Mouse (Mus musculus) CD4-positive, CD25-positive, alpha-beta regulatory T cell, adult 2 months (primary cell): ENCODE results near the gene Aatk.

Experiments used
- DNase-seq: peaks from one replicate; pipeline ENCODE4 v3.0.0-alpha.2; 2012; ENCODE audit warnings: low read depth, low spot score

Gene Aatk

DNA sequence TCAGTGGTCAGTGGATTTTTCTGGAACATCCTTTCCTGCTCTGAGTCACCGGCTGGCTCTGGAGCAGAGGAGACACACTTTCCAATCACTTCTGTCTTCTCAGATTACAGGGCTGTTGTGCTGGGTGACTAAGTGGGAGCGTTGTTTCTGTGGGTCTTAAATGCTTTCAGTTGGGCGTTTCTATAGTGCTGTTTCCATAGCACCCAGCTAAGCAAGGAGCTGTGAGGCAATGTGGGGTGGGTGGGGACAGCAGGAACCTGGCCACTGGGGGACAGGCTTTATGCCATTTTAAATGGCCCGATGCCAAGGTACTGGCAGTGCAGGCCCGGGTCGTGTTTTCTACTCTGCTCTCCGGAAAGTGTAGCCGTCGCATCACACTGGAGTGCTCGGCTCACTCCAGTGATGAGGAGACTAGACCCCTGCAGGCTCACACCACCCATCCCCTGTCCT lies 57.8 kb downstream of the Aatk start:
- no peak for DNase-seq

- no peak for DNase-seq
Observed at GRCm38 (mm10) chr11:119988391-119988790, 58.6 kb downstream of the Aatk start.

GRCm38 (mm10) chr11:119987876-119988275 lies 59.1 kb downstream of the Aatk start:
- no peak for DNase-seq

DNA sequence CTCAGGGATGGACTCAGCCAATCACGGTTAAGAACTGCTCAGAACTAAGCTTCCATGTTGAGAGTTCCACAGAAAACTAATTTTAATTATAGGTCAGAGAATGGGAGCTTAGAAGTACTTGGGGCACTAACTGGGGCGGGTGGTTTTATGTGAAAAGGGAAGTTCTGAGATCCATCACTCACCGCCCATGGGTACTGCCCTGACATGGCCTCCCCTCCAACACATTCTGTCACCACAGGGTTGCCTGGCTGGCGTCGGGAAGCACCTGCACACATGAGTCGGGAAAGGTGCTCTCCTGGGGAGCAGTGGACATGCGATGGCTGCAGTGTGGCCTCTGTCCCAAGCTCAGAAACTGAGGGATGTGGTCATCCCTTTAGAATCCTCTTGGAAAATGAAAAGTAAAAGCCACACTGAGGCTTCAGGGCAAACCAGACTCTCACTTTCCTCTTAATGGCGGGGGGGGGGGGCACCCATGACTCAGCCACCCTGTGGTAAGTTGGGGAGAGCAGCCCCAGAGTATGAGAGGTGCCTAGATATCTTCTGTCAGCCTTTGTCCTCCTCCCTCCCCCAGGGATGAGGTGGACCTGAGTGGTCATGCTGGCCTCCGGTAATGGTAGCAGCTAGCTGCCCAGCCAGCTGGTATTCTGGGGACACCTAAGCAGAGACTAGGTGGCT lies 60.1 kb downstream of the Aatk start:
- no peak for DNase-seq

GRCm38 (mm10) chr11:119983151-119983550 lies 63.8 kb downstream of the Aatk start:
- no peak for DNase-seq

- DNase-seq, result no peak
Observed at GRCm38 (mm10) chr11:119982236-119982635, 64.7 kb downstream of the Aatk start.

DNA sequence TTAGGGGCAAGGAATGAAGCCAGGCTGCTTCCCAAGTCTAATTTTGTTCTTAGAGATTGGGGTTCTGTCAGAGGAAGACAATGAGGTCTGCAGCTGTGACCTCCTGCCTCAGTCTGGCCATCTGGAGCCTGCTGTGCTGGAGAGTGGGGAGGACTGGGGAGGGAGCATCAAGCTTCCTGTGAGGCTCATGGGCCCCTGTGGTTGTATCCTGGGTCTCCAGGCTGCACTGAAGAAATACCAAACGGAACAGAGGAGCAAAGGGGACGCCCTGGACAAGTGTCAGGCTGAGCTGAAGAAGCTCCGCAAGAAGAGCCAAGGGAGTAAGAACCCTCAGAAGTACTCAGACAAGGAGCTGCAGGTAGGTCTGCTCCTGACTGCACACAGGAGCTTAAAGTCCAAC lies 65.2 kb downstream of the Aatk start:
- DNase-seq, result no peak

DNA sequence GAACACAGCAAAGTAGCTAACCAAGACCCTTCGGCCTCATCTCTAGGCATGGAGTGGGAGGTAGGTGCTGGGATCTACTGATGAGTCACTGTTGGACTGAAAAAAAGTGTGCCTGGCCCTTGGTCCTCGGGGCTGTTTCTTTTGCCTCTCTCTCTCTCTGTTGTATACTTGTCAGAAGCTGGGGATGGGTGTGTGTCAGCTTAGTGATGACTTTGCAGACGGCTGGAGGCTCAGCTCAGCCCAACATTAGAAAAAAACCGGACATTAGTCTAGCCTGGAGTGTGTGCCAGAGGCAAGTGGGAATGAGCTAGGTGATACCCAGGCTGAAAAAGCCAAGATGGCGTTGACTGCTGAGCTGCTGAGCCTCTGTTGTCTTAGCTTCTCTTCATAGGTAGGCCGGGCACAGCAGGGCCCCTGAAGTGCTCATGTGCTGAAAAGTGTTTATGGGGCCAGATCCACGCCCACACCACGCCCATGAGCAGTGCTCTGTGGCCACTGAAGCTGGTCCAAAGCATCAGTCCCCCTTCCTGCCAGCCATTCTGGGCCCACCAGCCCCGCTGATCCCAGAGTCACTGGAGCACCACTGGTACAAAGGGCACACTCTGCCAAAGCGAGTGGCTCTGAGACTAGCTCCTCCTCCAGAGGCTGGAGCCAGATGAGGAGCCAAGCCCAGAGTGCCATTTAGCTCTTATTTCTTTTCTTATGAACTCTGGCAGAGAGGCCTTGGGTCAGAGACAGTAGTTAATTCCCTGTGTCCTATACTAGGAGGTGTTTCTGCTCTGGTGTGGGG lies 67.2 kb downstream of the Aatk start:
- DNase-seq, result no peak

- no peak for DNase-seq
Observed at GRCm38 (mm10) chr11:119978701-119979100, 68.3 kb downstream of the Aatk start.

DNA sequence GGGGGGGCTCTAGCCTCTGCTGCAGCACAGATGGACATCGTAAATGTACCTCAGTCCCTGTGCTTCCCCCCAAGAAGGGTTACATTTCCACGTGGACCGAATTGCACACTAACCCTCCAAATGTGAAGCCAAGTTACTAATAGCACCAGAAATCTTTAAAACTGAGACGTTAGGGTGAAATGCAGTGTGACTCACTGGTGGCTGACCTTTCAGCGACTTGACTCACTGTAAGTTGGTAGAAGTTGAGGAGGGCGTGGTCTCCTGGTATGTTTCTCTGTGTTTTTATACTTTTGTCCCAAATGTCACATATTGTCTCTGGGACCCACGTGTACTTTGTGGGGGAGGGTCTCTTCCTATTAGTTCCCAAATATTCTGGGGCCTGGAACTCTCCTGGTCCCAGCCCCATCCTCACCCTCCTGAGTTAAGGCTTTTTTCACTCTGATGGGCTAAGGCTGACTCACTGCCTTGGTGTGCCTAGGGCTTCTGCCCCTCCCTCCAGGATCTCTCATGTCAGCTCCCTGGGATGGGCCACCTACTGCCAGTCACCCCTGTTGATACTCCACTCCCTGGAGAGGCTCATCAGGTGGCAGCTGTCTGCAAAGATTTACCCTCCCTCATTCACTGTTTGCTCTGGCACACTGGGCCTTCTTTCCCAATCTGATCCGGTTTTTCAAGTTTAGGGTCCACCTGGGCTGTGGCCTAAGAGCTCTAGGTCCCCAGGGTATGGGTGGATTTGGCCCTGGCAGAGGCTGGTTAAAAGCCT lies 71.0 kb downstream of the Aatk start:
- DNase-seq, result peak; percentile 19

DNA sequence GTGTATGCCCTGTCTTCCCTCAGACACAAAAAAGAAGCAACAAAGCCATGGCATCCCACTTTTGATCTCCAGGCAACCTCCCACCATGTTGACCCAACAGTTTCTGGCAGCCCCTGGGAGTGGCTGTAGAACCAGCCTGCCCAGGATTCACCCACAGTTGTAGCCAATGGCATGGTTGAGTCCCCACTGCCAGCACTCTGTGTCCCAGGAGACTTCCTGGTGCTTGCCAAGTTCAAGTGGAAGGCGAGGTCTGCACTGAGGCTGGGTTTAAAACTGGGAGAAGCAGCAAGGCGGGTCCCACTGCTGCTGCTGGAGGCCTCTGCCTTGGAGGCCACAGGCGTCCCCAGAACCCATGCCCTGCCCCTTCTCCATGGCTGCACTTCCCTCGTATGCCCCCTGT lies 73.2 kb downstream of the Aatk start:
- no peak for DNase-seq

DNA sequence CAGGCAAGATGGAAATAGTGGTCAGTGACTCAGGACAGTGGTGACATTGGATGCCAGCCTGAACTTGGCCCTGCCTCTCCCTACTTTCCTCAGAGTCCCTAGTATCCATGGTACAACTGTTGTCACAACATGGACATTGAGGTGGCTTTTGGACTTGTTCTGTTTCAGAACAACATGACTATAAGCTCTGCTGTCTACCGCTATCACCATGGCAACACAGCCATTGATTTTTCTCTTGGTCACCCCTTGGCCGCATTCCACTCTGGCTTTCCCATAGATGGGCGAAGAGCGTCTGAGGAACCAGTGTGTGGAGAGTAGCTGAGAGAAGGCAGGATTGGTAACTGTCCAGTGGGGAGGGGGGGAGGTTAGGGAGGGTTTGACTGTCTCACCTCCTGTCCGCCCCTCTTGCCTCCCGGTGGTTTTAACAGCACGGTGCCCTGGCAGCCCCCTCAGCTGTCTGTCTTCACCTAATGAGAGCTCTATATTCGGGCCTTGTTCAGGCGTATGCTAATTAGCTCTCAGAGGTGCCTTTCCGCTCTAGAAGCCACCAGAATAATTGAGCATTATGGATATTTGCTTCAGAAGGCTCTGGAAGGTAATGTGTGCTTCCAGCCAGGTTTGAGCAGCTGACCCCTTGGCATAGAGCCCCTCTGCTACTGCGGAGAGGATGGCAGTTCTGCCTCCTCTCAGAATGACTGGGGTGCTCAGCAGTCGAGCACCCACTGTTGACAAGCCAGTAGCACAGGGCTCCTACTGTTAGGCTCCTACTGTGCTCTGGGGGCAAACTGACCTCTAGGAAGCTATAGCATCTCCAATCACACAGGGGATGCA lies 76.7 kb downstream of the Aatk start:
- DNase-seq, result no peak

DNA sequence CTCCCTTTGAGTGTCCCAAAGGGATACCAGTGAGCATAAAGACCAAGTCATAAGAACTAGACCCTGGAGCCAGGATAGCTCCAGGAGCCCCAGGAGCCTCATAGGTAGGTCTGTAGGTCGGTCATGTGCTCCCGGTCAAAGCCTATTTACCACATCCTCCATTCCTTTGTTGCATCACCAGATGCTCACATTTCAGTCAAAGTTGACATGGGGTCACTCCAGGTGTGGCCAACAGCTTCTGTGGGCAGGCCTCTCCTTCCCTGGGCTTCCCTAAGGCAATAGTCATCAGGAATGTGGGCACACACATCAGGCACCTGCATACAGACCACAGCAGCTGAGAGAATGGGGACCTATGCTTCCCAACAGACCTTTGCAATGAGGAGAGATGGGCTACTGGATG lies 79.1 kb downstream of the Aatk start:
- DNase-seq, result no peak

DNA sequence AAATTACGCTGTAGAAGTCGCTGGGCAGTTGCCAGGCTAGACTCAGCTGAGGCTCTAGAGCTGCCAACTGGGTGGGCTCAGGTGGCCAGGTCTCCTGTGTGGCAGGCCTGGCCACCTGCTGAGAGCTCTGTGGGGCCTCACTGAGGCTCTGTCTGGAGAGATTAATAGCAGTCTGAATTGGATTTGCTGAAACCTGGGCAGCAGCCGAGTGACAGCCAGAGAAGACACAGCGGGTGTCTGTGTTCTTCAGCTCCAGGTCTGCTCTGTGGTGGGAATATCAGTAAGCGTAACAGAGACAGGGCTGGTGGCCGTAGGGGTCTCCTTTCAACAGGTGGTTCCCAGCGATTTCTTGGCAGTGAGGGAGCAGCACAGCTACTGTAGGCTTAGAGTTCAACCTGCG lies 79.6 kb downstream of the Aatk start:
- no peak for DNase-seq

- no peak for DNase-seq
Observed at GRCm38 (mm10) chr11:119966294-119966693, 80.7 kb downstream of the Aatk start.

- no peak for DNase-seq
Observed at GRCm38 (mm10) chr11:119965053-119965452, 81.9 kb downstream of the Aatk start.

DNA sequence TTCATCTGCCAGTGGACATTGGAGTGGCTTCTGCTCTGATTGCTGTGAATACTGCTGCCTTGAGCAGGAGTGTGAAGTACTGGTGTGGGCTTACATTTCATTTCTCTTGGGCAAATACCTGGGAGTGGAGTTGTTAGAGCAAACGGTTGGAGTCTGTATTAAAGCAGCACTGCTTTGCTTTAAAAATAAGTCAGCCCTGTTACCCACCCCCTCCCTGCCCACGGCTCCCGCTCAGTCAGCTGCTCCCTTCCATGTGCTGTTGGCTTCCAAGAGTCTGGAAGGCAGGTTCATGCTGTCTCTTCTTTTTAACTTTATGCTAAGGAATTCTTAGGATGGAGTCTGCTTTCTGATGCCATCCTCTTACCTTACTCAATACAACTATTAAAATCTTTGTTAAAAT lies 85.5 kb downstream of the Aatk start:
- no peak for DNase-seq

DNA sequence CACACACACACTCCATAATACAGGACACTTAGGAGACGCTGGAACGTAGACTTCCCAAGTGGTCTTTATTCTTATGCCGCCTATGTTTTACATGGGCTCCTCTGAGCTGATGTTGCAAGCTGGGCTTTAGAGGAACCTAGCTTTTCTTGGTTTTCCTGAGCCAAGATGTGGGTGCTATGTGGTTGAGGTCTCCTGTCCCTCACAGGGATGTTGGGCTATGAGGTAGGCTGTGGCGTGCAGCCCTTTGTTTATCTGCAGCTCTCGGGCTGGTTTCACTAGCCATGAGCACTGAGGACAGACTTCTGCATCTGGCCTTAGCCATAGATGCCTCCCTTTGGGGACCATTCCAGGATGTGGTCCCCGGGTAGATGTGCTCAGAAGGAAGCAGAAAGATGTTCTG lies 86.3 kb downstream of the Aatk start:
- no peak for DNase-seq

- DNase-seq, result no peak
Observed at GRCm38 (mm10) chr11:119959714-119960113, 87.3 kb downstream of the Aatk start.

DNA sequence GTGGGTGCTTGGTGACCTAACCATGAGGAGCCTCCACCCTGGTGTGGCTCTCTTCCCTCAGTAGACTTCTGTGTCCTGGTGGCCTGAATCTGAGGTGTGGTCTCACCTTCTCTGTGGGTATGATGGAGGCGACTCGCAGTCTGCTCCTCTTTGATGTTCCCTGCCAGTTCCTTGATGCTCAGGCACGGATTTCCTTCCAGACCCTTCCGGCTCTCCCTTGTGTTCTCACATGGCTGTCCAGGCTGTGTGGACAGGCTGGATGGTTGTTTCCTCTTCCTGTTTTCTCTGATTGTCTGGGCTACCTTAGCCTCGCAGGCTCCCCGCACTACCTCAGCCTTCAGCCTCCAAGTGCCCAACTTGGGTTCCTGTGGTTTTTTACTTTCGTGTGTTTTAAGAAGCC lies 88.1 kb downstream of the Aatk start:
- DNase-seq, result no peak
